ENCODE assay signal across 22 mouse cellular contexts in genomic region chr1:90274968-90275651, GRCm38 (mm10).
DNase-seq lines count a peak whose midpoint lies in the region; ATAC-seq and TF ChIP-seq lines count a peak whose summit lies in the region.
"Had no signal": no experiment of that assay in that cellular context is flagged by ENCODE, and none has a peak within 500 bp of the region (broad histone marks: within the 10 kb centered on the region; RNA-seq: fewer than 3 reads in every experiment).

No protein-coding gene starts in this region.

- TF ChIP-seq CTCF in stomach, postnatal 0 days (IDR thresholded peaks at IDR 0.05; ENCODE audit: low read depth): no peak

- H3K9me3 ChIP-seq in stomach, embryonic 15.5 days: no peaks in the 10 kb centered on the region
- no peaks in the 10 kb centered on the region; the same call in 1 of the 2 replicates for H3K9me3 ChIP-seq in stomach, postnatal 0 days (ENCODE audit: control insufficient read depth, low read length)
- 0 out of 2 replicates have a peak, but pooled peaks cover 4% of the 10 kb centered on the region for H3K9me3 ChIP-seq in liver, embryonic 12.5 days (replicated peaks)
- no peaks in the 10 kb centered on the region for H3K9me3 ChIP-seq in midbrain, embryonic 14.5 days (ENCODE audit: control insufficient read depth, low read length)
- H3K9me3 ChIP-seq in kidney, embryonic 14.5 days (ENCODE audit: control insufficient read depth, low read length): no peaks in the 10 kb centered on the region
- H3K9me3 ChIP-seq: embryonic facial prominence, embryonic 15.5 days; limb, embryonic 15.5 days had no signal

- WGBS in stomach, embryonic 15.5 days: 86% methylated on average over 9 of the region's 9 CpGs
- WGBS in stomach, postnatal 0 days: 89% methylated on average over 9 of the region's 9 CpGs
- 55% methylated on average over 9 of the region's 9 CpGs for WGBS in liver, embryonic 12.5 days (ENCODE audit: insufficient replicate concordance)
- WGBS in midbrain, embryonic 14.5 days: 93% methylated on average over 9 of the region's 9 CpGs
- WGBS in kidney, embryonic 14.5 days: 91% methylated on average over 9 of the region's 9 CpGs

- peak; percentile 59; the same call in 1 of the 2 replicates for ATAC-seq in stomach, embryonic 15.5 days (ENCODE audit: insufficient read depth, low FRiP score, low read depth)
- no peak for ATAC-seq in stomach, postnatal 0 days (ENCODE audit: low FRiP score, low TSS enrichment)
- ATAC-seq in liver, embryonic 12.5 days: peak; percentile 88
- ATAC-seq in midbrain, embryonic 14.5 days (ENCODE audit: low FRiP score, low TSS enrichment): no peak
- no peak for ATAC-seq in kidney, embryonic 14.5 days (ENCODE audit: low FRiP score, low TSS enrichment)
- ATAC-seq: forebrain, embryonic 14.5 days; hindbrain, postnatal 0 days had no signal

- no peak overlapping the region for H3K9ac ChIP-seq in stomach, embryonic 15.5 days
- H3K9ac ChIP-seq in stomach, postnatal 0 days (ENCODE audit: low read length): no peak overlapping the region
- H3K9ac ChIP-seq in liver, embryonic 12.5 days: peak overlapping the region; percentile 62
- H3K9ac ChIP-seq in midbrain, embryonic 14.5 days (replicated peaks; ENCODE audit: low read length): no peak overlapping the region
- no peak overlapping the region for H3K9ac ChIP-seq in kidney, embryonic 14.5 days (ENCODE audit: low read depth, low read length)
- H3K9ac ChIP-seq: embryonic facial prominence, embryonic 15.5 days; limb, embryonic 15.5 days had no signal

- H3K36me3 ChIP-seq in stomach, embryonic 15.5 days: no peaks in the 10 kb centered on the region
- H3K36me3 ChIP-seq in stomach, postnatal 0 days (ENCODE audit: control insufficient read depth, insufficient read depth, low read length): no peaks in the 10 kb centered on the region
- no peaks in the 10 kb centered on the region for H3K36me3 ChIP-seq in liver, embryonic 12.5 days
- H3K36me3 ChIP-seq in midbrain, embryonic 14.5 days (ENCODE audit: control insufficient read depth, insufficient read depth, low read length): no peaks in the 10 kb centered on the region
- no peaks in the 10 kb centered on the region for H3K36me3 ChIP-seq in kidney, embryonic 14.5 days (ENCODE audit: control insufficient read depth, insufficient read depth, low read length)
- H3K36me3 ChIP-seq: embryonic facial prominence, embryonic 15.5 days; limb, embryonic 15.5 days had no signal

- no peak for TF ChIP-seq EP300 in stomach, postnatal 0 days (optimal IDR thresholded peaks at IDR 0.05)

- H3K4me2 ChIP-seq in stomach, embryonic 15.5 days: no peak overlapping the region
- no peak overlapping the region for H3K4me2 ChIP-seq in stomach, postnatal 0 days (replicated peaks; ENCODE audit: low read depth)
- H3K4me2 ChIP-seq in liver, embryonic 12.5 days: peak overlapping the region; percentile 44
- no peak overlapping the region for H3K4me2 ChIP-seq in midbrain, embryonic 14.5 days (ENCODE audit: low read length)
- no peak overlapping the region for H3K4me2 ChIP-seq in kidney, embryonic 14.5 days (replicated peaks; ENCODE audit: low read depth, low read length)
- H3K4me2 ChIP-seq: embryonic facial prominence, embryonic 15.5 days; limb, embryonic 15.5 days had no signal

- H3K27ac ChIP-seq in stomach, embryonic 15.5 days: no peak overlapping the region
- no peak overlapping the region for H3K27ac ChIP-seq in stomach, postnatal 0 days (replicated peaks)
- peak overlapping the region; percentile 85 for H3K27ac ChIP-seq in liver, embryonic 12.5 days
- no peak overlapping the region for H3K27ac ChIP-seq in midbrain, embryonic 14.5 days (replicated peaks; ENCODE audit: low read depth, low read length)
- no peak overlapping the region for H3K27ac ChIP-seq in kidney, embryonic 14.5 days (ENCODE audit: low read depth, low read length)
- H3K27ac ChIP-seq: embryonic facial prominence, embryonic 15.5 days; heart, adult 2 months; hindbrain, postnatal 0 days; limb, embryonic 15.5 days had no signal

- H3K4me3 ChIP-seq in stomach, embryonic 15.5 days (replicated peaks): no peak overlapping the region
- H3K4me3 ChIP-seq in stomach, postnatal 0 days (ENCODE audit: low read depth, low read length): no peak overlapping the region
- peak overlapping the region; percentile 12; the same call in 1 of the 2 replicates for H3K4me3 ChIP-seq in liver, embryonic 12.5 days
- no peak overlapping the region for H3K4me3 ChIP-seq in midbrain, embryonic 14.5 days (replicated peaks; ENCODE audit: low read depth, low read length)
- no peak overlapping the region for H3K4me3 ChIP-seq in kidney, embryonic 14.5 days (ENCODE audit: low read length)
- H3K4me3 ChIP-seq: embryonic facial prominence, embryonic 15.5 days; heart, adult 2 months; limb, embryonic 15.5 days had no signal

- no peaks in the 10 kb centered on the region for H3K4me1 ChIP-seq in stomach, embryonic 15.5 days
- no peaks in the 10 kb centered on the region; the same call in 1 of the 2 replicates for H3K4me1 ChIP-seq in stomach, postnatal 0 days (replicated peaks; ENCODE audit: control insufficient read depth, insufficient read depth)
- peaks cover 58% of the 10 kb centered on the region for H3K4me1 ChIP-seq in liver, embryonic 12.5 days
- H3K4me1 ChIP-seq in midbrain, embryonic 14.5 days (ENCODE audit: control insufficient read depth, insufficient read depth, low read length): peaks cover 2% of the 10 kb centered on the region; the same call in 1 of the 2 replicates
- 0 out of 2 replicates have a peak, but pooled peaks cover 2% of the 10 kb centered on the region for H3K4me1 ChIP-seq in kidney, embryonic 14.5 days (ENCODE audit: control insufficient read depth, insufficient read depth, low read length)
- H3K4me1 ChIP-seq: megakaryocyte, embryonic 14.5 days had no signal

- no peaks in the 10 kb centered on the region for H3K27me3 ChIP-seq in stomach, embryonic 15.5 days (replicated peaks)
- no peaks in the 10 kb centered on the region for H3K27me3 ChIP-seq in stomach, postnatal 0 days (ENCODE audit: control insufficient read depth, insufficient read depth, low read length)
- H3K27me3 ChIP-seq in liver, embryonic 12.5 days (replicated peaks): peaks cover 9% of the 10 kb centered on the region; the same call in 1 of the 2 replicates
- no peaks in the 10 kb centered on the region for H3K27me3 ChIP-seq in midbrain, embryonic 14.5 days (ENCODE audit: control insufficient read depth, insufficient read depth, low read length)
- H3K27me3 ChIP-seq in kidney, embryonic 14.5 days (ENCODE audit: control insufficient read depth, insufficient read depth, low read length): no peaks in the 10 kb centered on the region
- H3K27me3 ChIP-seq: embryonic facial prominence, embryonic 15.5 days; limb, embryonic 15.5 days; megakaryocyte, embryonic 14.5 days had no signal

- DNase-seq in frontal cortex, adult 2 months (ENCODE audit: extremely low spot score in 1 of 2, low spot score in 1 of 2): peak; percentile 30 to 48
- no peak for DNase-seq in frontal cortex, postnatal 14 days (ENCODE audit: low spot score in 2 of 2)
- DNase-seq in stomach, postnatal 0 days (ENCODE audit: low spot score): no peak
- no peak for DNase-seq in midbrain, embryonic 14.5 days
- DNase-seq: B cell, adult 2 months; cerebellum, adult 11 months; cerebellum, postnatal 14 days; embryo, embryonic 11 days; gastrocnemius, postnatal 14 days; kidney, adult 11 months; kidney, postnatal 14 days; lung, postnatal 10 days; thymus, postnatal 25 days had no signal

Comparison
In these comparisons a context has a peak if more than half of its experiments do, and no peak if none do; other contexts are left out.
1. DNase-seq: peak in frontal cortex, adult 2 months (2 of 2); none in frontal cortex, postnatal 14 days (0 of 2), stomach, postnatal 0 days (single experiment) and midbrain, embryonic 14.5 days (single experiment).
2. ATAC-seq: peak in stomach, embryonic 15.5 days (single experiment) and liver, embryonic 12.5 days (single experiment); none in stomach, postnatal 0 days (single experiment), midbrain, embryonic 14.5 days (single experiment) and kidney, embryonic 14.5 days (single experiment).